Mouse (Mus musculus) intestine, embryonic 16.5 days (tissue): ENCODE measurements around the gene Farp1. TPM values are rescaled to one million over a fixed set of nuclear protein-coding genes. Genes with fewer than 3 reads are reported as not detected.
A peak's percentile ranks its signal among the peaks of the same experiment; 100 is the strongest.

Experiments
- ATAC-seq: fragments of 200-750 bp; cut with Nextera tagmentation; 2 replicates; pipeline ENCODE4 v1.8.0; 2017; ENCODE audit warnings: moderate TSS enrichment, moderate library complexity
- H3K27ac ChIP-seq: fragments of 300-500 bp; sonication (generic); 2 replicates; pipeline ENCODE4 v1.5.1; 2014; ENCODE audit warnings: mild to moderate bottlenecking, low read length
- H3K27me3 ChIP-seq: fragments of 300-500 bp; sonication (generic); replicated peaks from 2 replicates; pipeline ENCODE4 v1.6.1; 2014; ENCODE audit warnings: low read length, control low read depth, mixed read lengths; ENCODE audit not compliant: control insufficient read depth, insufficient read depth
- H3K36me3 ChIP-seq: fragments of 300-500 bp; sonication (generic); 2 replicates; pipeline ENCODE4 v1.6.1; 2014; ENCODE audit warnings: low read length, control low read depth; ENCODE audit not compliant: control insufficient read depth, insufficient read depth
- H3K4me1 ChIP-seq: fragments of 300-500 bp; sonication (generic); 2 replicates; pipeline ENCODE4 v1.6.1; 2014; ENCODE audit warnings: low read length, control low read depth, mixed read lengths; ENCODE audit not compliant: control insufficient read depth, insufficient read depth
- H3K4me2 ChIP-seq: fragments of 300-500 bp; sonication (generic); 2 replicates; pipeline ENCODE4 v1.6.1; 2014; ENCODE audit warnings: low read depth, low read length, control low read depth
- H3K4me3 ChIP-seq: fragments of 300-500 bp; sonication (generic); 2 replicates; pipeline ENCODE4 v1.5.1; 2014; ENCODE audit warnings: mild to moderate bottlenecking, low read length
- H3K9ac ChIP-seq: fragments of 300-500 bp; sonication (generic); 2 replicates; pipeline ENCODE4 v1.6.1; 2014; ENCODE audit warnings: low read depth, low read length
- H3K9me3 ChIP-seq: fragments of 300-500 bp; sonication (generic); 2 replicates; pipeline ENCODE4 v1.6.1; 2016; ENCODE audit warnings: low read length, control low read depth; ENCODE audit not compliant: control insufficient read depth
- WGBS: fragments of 180-500 bp; shearing (Covaris S2); extraction: QIAGEN DNeasy Blood & Tissue Kit; methylation state at CpG from one replicate; pipeline ENCODE4 v1.1.7; 2014; 5-methylcytosine and 5-hydroxymethylcytosine counted together
- polyA plus RNA-seq: library from polyadenylated mRNA; unstranded; fragments of >200 nt; fragmentation: Nextera tagmentation; extraction: Ambion mirVana; gene quantifications from 2 replicates; pipeline ENCODE4 v1.2.1, GENCODE M21; 2015

Farp1 gene
- polyA plus RNA-seq, 1 experiment from 2014 or later: 8.7 TPM

DNA sequence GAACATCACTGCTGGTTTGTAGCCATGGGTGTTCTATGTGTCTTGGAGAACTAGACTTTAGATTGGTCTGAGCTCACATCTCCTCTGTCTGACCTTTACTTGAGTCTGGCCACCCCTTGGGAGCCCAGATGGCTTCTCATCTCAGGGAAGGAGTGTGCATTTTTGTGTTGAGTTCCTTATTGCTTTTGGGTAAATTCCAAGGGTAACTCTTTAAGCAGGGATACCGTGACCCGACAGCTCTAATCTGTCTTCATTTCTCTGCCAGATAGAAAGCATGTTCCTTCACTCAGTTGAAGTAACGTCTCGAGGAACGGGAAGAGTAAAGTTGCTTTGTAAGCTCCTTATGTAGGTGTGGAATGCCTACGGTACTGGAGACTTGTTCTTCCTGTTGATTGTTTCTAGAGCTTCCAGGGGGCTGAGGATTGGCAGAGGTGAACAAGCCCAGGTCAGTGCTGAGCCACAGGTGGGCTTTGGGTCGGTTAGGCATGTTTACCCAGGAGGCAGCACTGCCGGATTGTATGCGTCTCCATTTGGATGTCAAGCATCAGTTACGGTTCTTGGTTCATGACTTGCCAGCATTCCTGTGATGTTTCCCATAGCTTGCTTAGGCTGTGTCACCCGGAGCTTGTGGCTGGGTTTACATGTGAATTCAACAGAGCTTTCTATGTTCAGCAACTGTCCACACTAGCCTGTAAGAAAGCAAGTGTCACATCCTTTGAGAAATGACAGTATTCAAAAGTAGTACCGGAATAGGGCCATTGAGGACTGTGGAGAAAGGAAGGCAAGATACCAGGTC, 62.8 kb downstream of the Farp1 start:
- WGBS: 64% methylated on average over 12 of the region's 12 CpGs
- Histone ChIP-seq H3K27ac (no peak overlapping the region), H3K4me1 (peaks cover 40% of the 10 kb centered on the region), H3K27me3 (no peaks in the 10 kb centered on the region), H3K4me3 (no peak overlapping the region), H3K9me3 (no peaks in the 10 kb centered on the region), H3K4me2 (no peak overlapping the region), H3K36me3 (no peaks in the 10 kb centered on the region), H3K9ac (no peak overlapping the region)
- 0 out of 2 replicates have a peak, but pooled peaks have one; percentile 14 for ATAC-seq

DNA sequence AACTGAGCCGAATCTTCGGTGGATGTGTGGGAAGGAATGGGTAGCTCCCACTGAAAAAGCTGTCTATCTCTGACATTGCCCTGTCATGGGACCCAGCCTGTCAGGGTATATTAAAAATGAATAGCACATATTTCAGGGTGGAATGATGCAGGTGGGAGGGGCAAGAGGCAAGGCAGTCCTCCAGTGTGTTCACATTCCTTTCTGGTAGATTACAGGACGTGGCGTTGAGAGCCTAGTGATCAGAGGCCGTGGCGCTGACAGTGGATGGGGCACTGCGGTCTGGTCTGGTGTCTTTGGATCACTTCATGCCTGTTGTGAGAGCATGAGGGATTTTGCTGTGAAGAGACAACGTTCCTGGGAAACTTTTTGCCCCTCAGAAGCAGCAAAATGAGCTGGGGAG, 64.1 kb downstream of the Farp1 start:
- no peak for ATAC-seq
- Histone ChIP-seq H3K4me3 (no peak overlapping the region), H3K27me3 (no peaks in the 10 kb centered on the region), H3K9ac (no peak overlapping the region), H3K4me2 (no peak overlapping the region), H3K9me3 (no peaks in the 10 kb centered on the region), H3K4me1 (peaks cover 32% of the 10 kb centered on the region), H3K36me3 (no peaks in the 10 kb centered on the region), H3K27ac (no peak overlapping the region)
- WGBS: 70% methylated on average over 8 of the region's 8 CpGs

DNA sequence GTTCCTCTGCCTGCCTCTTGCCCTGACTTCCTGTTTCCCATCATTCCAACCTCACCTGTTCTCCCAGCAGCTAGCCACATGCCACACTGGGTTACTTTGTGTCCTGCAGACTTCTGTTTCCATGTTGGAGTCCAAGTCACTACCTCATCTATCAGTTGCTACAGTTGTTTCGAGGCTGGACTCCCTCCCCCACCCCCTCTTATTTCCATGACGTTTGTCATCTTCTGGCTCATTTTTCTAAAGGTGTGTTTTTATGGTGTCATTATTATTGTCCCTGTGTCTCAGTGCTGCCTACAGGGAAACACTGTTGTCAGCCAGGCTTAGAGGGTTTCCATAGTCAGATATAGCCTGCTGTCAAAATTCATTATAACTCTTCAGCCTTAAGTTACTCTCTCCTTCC, 64.9 kb downstream of the Farp1 start:
- H3K4me3 ChIP-seq: no peak overlapping the region
- no peak for ATAC-seq
- no peak overlapping the region for H3K4me2 ChIP-seq
- no peaks in the 10 kb centered on the region for H3K36me3 ChIP-seq
- H3K9ac ChIP-seq: no peak overlapping the region
- H3K9me3 ChIP-seq: no peaks in the 10 kb centered on the region
- H3K4me1 ChIP-seq: peaks cover 40% of the 10 kb centered on the region
- H3K27me3 ChIP-seq: no peaks in the 10 kb centered on the region
- no peak overlapping the region for H3K27ac ChIP-seq
- 52% methylated on average over 2 of the region's 2 CpGs for WGBS

DNA sequence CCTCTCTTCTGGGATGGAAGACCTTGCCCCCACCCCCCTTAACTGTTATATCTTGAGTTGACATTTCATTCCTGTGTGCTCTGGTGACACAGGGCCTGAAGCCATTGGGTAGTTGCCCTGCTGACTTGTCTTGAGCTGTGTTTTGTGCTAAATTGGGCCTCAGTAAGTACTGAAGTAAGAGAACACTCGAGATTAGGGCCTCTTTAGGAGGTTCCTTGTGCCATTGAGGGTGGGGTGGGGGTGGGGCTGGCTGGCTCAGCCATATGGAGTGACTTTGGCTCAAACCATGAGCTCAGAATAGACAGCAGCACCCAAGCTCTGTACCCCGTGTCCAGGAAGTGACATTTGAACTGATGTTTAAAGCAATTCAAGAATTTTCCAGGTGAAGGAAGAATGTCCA, 65.8 kb downstream of the Farp1 start:
- WGBS: 19% methylated on average over 2 of the region's 2 CpGs
- no peaks in the 10 kb centered on the region for H3K9me3 ChIP-seq
- H3K36me3 ChIP-seq: no peaks in the 10 kb centered on the region
- peak; percentile 27; the same call in 1 of the 2 replicates for ATAC-seq
- no peak overlapping the region for H3K4me3 ChIP-seq
- H3K27ac ChIP-seq: peak overlapping the region; percentile 34; the same call in 1 of the 2 replicates
- H3K27me3 ChIP-seq: no peaks in the 10 kb centered on the region
- no peak overlapping the region for H3K4me2 ChIP-seq
- H3K9ac ChIP-seq: no peak overlapping the region
- H3K4me1 ChIP-seq: peaks cover 43% of the 10 kb centered on the region

DNA sequence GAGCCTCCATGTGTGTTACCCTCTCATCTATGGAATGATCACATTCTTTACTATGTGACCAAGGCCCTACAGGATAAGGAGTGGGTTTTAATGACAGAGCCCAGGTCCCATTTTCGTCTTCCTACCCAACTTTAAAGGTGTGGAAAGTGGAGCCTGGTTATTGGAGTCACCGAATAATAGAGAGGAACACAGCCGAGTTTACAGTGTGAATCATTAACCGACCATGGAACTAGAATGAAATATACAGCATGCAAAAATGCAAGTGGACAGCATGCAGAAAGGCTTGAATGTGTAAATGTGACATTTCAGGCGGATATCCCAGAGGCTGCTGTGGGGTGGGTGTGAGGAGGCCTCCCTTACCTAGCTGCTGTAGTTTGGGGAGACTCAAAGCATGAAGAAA, 66.5 kb downstream of the Farp1 start:
- no peaks in the 10 kb centered on the region for H3K27me3 ChIP-seq
- H3K36me3 ChIP-seq: no peaks in the 10 kb centered on the region
- no peak overlapping the region for H3K4me2 ChIP-seq
- H3K4me3 ChIP-seq: no peak overlapping the region
- H3K9me3 ChIP-seq: no peaks in the 10 kb centered on the region
- peaks cover 49% of the 10 kb centered on the region for H3K4me1 ChIP-seq
- WGBS: 49% methylated on average over 5 of the region's 5 CpGs
- H3K27ac ChIP-seq: peak overlapping the region; percentile 34; the same call in 1 of the 2 replicates
- no peak overlapping the region for H3K9ac ChIP-seq
- ATAC-seq: no peak

DNA sequence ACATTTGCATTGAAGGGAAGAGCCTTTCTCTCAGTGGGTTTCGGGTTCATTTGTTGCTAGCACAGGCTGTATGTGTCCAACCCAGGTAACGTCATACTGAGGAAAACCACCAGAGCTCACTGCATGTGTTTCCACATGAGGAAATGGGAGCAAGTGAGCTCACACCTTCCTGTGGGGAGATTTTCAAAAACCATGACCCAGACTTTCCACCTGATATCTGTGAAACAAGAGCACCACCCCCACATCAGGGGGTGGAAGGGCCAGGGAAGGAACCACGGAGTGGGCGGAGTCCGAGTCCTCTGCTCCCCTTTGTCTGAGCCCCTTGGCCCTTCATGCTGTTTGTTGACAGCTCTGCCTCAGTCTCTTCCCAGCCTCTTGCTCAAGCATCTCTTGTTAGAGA, 67.6 kb downstream of the Farp1 start:
- Histone ChIP-seq H3K4me1 (peaks cover 49% of the 10 kb centered on the region), H3K4me3 (no peak overlapping the region), H3K9me3 (no peaks in the 10 kb centered on the region), H3K4me2 (no peak overlapping the region), H3K27ac (peak overlapping the region; percentile 70), H3K9ac (no peak overlapping the region), H3K27me3 (no peaks in the 10 kb centered on the region), H3K36me3 (no peaks in the 10 kb centered on the region)
- no peak for ATAC-seq
- 88% methylated on average over 5 of the region's 5 CpGs for whole genome bisulfite sequencing

DNA sequence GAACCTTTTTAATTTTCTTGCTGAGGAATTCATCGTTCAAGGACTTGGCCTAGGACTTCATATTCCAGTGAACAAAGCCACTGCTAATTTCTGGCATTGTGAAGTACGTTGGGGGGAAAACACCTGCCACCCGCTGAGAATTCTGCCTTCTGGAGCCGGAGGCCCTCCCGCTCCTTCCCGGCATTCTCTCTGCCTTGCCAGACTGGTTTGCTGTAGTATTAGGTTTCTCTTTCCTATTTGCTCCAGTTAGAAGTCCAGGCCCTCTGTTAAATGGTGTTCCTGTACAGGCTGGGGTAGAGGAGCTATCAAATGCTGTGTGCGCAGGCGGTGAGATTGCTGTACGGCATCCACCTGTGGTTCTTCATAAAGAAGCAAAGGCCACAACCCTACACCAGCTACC, 68.5 kb downstream of the Farp1 start:
- no peak overlapping the region for H3K4me3 ChIP-seq
- peaks cover 51% of the 10 kb centered on the region for H3K4me1 ChIP-seq
- peak; percentile 64 for ATAC-seq
- H3K36me3 ChIP-seq: no peaks in the 10 kb centered on the region
- H3K27ac ChIP-seq: peak overlapping the region; percentile 70
- H3K4me2 ChIP-seq: 0 out of 2 replicates have a peak overlapping the region, but pooled peaks have one; percentile 5
- WGBS: 67% methylated on average over 9 of the region's 9 CpGs
- no peak overlapping the region for H3K9ac ChIP-seq
- no peaks in the 10 kb centered on the region for H3K9me3 ChIP-seq
- H3K27me3 ChIP-seq: no peaks in the 10 kb centered on the region

DNA sequence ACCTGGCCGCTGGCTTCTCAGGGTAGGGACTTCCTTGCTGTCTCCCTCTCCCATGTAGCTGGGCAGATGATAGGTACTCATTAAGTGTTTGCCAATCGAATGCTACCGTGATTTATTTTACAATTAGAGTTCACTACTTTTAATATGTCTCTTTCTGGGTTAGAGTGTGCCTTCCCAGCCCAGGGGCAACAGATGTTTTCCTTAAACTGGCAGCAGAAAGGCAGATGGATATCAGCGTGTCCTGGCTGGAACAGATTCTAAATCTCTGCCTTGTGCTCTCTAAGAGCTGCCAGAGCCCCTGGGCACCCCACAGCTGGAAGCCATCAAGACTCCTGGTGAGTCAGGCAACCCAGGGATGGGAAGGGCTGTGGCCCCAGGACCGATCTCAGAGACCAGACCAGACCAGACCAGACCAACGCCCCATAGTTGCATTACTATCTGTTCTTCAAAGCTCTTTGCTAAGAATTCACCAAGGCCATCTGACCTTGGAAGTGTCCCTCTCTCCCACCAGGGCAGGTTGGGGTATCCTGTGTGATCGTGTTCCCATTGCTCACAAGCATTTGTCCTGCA, 69.8 kb downstream of the Farp1 start:
- peaks cover 57% of the 10 kb centered on the region for H3K4me1 ChIP-seq
- no peaks in the 10 kb centered on the region for H3K27me3 ChIP-seq
- H3K4me2 ChIP-seq: no peak overlapping the region
- no peak overlapping the region for H3K27ac ChIP-seq
- H3K9me3 ChIP-seq: no peaks in the 10 kb centered on the region
- no peaks in the 10 kb centered on the region for H3K36me3 ChIP-seq
- no peak overlapping the region for H3K4me3 ChIP-seq
- 54% methylated on average over 7 of the region's 7 CpGs for WGBS
- no peak for ATAC-seq
- H3K9ac ChIP-seq: no peak overlapping the region

DNA sequence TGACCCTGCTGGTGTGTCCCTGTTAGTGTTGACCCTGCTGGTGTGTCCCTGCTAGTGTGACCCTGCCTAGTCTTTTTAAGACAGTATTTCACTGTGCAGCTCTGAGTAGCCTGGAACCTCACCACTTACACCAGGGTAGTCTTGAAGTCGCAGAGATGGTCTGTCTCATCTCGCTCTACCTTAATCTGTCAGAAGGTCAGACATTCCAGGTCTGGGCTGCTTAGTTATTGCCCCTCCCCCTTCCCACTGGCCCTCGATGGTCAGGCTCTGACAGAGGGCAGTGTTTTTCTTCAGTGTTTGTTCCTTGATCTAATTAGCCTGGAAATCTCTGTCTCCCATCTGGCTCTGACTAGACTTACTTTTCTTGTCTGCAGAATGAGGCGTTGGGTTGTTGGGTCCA, 71.9 kb downstream of the Farp1 start:
- 0 out of 2 replicates have a peak, but pooled peaks have one; percentile 1 for ATAC-seq
- H3K27ac ChIP-seq: no peak overlapping the region

More for the DNA sequence above, 71.9 kb downstream of the Farp1 start:
- Histone ChIP-seq H3K36me3 (no peaks in the 10 kb centered on the region), H3K4me3 (no peak overlapping the region), H3K9ac (no peak overlapping the region), H3K9me3 (no peaks in the 10 kb centered on the region), H3K4me2 (no peak overlapping the region), H3K27me3 (no peaks in the 10 kb centered on the region), H3K4me1 (peaks cover 49% of the 10 kb centered on the region)
- 48% methylated on average over 4 of the region's 4 CpGs for WGBS
